Mouse (Mus musculus): Measurements from ENCODE around the gene Gm47969. TPM values are rescaled to one million over a fixed set of nuclear protein-coding genes. Genes with fewer than 3 reads are reported as not detected.

Gene Gm47969
- polyA plus RNA-seq, 1 experiment from 2014 or later, result not detected

DNA sequence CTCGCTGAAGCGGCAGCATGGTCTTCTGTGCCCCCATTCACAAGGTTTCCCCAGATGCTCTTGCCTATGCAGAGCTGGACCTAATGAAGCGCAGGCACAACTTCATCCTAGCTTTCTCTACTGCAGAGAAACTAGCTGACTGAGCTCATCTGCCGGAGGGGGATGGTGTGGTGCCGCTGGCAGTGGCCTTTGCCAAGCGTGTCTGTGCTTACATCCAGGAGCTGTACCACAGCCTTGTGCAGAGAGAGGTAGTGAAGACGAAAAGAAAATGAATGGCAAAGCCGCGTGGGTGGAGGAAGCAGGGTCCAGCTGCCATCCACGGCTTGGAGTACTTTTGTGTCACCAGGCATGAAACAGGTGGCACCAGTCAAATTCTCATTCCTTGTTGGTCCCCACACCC is 22.5 kb downstream of the Gm47969 start:
- no peak overlapping the region for H3K9ac ChIP-seq (ENCODE audit: low read depth, low read length)
- no peak for ATAC-seq
- H3K9me3 ChIP-seq (ENCODE audit: control insufficient read depth), result no peaks in the 10 kb centered on the region
- no peaks in the 10 kb centered on the region for H3K36me3 ChIP-seq (ENCODE audit: control insufficient read depth, insufficient read depth)
- no peak overlapping the region for H3K4me3 ChIP-seq (ENCODE audit: low read depth, low read length)
- WGBS, result 90% methylated on average over 10 of the region's 10 CpGs
- no peaks in the 10 kb centered on the region for H3K4me1 ChIP-seq (replicated peaks; ENCODE audit: control insufficient read depth, insufficient read depth, low read length)
- no peak overlapping the region for H3K27ac ChIP-seq (ENCODE audit: low read depth, low read length)
- TF ChIP-seq CTCF (IDR thresholded peaks at IDR 0.05; ENCODE audit: low read depth), result no peak
- H3K4me2 ChIP-seq (replicated peaks; ENCODE audit: low read depth), result no peak overlapping the region
- H3K27me3 ChIP-seq (replicated peaks; ENCODE audit: control insufficient read depth, insufficient read depth, low read length), result no peaks in the 10 kb centered on the region

DNA sequence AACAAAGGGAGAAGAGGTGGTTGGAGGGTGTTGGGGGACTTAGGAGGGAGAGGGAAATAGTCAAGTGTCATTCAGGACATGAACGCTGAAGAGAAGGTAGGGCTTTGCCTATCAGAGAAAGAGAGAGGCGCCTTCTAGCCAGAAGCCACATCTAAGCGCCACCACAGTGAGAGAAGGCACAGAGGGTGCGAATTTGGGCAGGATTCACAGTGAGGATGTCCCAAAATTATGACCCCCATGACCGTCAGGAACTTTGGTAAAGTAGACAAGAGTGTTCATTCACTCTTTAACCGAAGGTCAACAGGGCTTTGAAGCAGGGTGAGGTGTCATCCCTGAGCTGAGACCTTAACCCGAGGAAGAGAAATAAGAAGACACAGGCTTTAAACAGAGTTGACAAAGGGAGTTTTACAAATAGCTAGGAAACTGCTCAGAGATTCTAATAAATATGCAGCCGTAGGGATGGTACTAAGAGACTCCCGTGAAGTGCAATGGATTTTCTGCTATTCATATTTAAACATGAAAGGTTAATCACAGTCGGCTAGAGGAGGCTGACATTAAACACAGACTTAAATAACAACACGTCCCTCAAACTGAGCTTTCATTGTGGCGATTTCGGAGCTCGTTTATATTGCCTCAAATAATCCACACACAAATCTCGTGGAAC is 30.9 kb downstream of the Gm47969 start:
- H3K4me1 ChIP-seq (replicated peaks; ENCODE audit: control insufficient read depth, insufficient read depth, low read length), result no peaks in the 10 kb centered on the region
- no peak for TF ChIP-seq CTCF (IDR thresholded peaks at IDR 0.05; ENCODE audit: low read depth)
- no peaks in the 10 kb centered on the region for H3K36me3 ChIP-seq (ENCODE audit: control insufficient read depth, insufficient read depth)
- H3K27me3 ChIP-seq (replicated peaks; ENCODE audit: control insufficient read depth, insufficient read depth, low read length), result no peaks in the 10 kb centered on the region
- no peak overlapping the region for H3K27ac ChIP-seq (ENCODE audit: low read depth, low read length)
- no peak overlapping the region for H3K4me3 ChIP-seq (ENCODE audit: low read depth, low read length)
- ATAC-seq, result no peak
- no peaks in the 10 kb centered on the region for H3K9me3 ChIP-seq (ENCODE audit: control insufficient read depth)
- peak overlapping the region; percentile 39 for H3K4me2 ChIP-seq (replicated peaks; ENCODE audit: low read depth)
- 46% methylated on average over 15 of the region's 15 CpGs for WGBS
- H3K9ac ChIP-seq (ENCODE audit: low read depth, low read length), result no peak overlapping the region

DNA sequence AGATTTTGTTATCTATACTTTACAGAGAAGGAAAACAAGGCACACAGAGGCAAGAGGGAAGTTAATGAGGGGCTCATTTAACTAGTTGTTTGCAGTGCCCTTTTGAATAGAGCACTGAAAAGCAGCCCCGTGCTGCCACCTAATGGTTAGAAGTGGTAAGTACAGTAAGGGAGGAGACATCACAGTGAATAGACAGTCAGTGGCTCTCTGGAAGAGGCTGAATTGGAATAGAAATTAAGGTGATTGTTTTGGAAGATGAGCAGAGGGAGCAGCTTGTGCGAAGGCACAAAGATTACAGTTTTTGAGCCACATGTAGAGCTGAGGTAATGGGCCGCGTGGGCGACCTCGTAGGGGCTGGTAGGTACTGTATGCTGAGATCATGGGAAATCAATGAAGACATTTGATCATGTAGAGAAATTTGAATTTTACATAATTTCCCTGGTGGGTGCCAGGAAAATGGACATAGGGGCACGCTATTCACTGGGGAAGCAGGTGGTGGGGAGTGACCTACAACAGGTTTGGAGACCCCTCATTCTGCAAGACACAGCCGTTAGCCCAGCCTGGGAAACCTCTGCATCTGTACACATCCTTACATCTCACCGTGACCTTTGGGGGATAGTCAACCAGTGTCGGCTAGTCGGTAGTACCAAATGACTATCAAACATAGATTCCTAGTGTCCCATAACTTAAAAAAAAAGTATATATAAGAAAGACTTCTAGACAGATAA is 31.6 kb downstream of the Gm47969 start:
- TF ChIP-seq CTCF (IDR thresholded peaks at IDR 0.05; ENCODE audit: low read depth), result peak; percentile 92
- Histone ChIP-seq H3K4me1 (replicated peaks; ENCODE audit: control insufficient read depth, insufficient read depth, low read length) (no peaks in the 10 kb centered on the region), H3K4me2 (replicated peaks; ENCODE audit: low read depth) (peak overlapping the region; percentile 39), H3K27me3 (replicated peaks; ENCODE audit: control insufficient read depth, insufficient read depth, low read length) (no peaks in the 10 kb centered on the region), H3K36me3 (ENCODE audit: control insufficient read depth, insufficient read depth) (no peaks in the 10 kb centered on the region), H3K4me3 (ENCODE audit: low read depth, low read length) (no peak overlapping the region), H3K9ac (ENCODE audit: low read depth, low read length) (no peak overlapping the region), H3K9me3 (ENCODE audit: control insufficient read depth) (no peaks in the 10 kb centered on the region), H3K27ac (ENCODE audit: low read depth, low read length) (no peak overlapping the region)
- ATAC-seq, result peak; percentile 49
- 52% methylated on average over 11 of the region's 11 CpGs for WGBS

DNA sequence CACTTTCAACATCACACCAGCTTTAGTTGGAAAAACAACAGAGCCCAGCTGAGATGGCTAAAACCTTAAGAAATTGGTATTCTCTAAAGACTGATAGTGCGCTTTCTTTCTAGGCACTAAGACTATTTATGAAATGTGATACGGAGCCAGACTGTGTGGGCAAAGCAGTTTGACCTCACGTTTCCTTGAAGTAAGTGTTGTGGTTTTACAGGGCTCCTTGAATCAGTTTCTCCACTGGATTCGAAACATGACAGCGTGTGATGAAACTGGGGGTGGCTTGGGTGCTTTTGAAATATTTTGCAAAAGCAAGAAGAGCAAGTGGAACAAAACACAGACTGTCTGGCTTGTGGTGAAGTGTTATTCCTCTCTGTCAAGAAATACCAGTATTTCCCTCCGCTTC is 32.3 kb downstream of the Gm47969 start:
- 84% methylated on average over 6 of the region's 6 CpGs for WGBS
- Histone ChIP-seq H3K9me3 (ENCODE audit: control insufficient read depth) (no peaks in the 10 kb centered on the region), H3K4me3 (ENCODE audit: low read depth, low read length) (no peak overlapping the region), H3K4me1 (replicated peaks; ENCODE audit: control insufficient read depth, insufficient read depth, low read length) (no peaks in the 10 kb centered on the region), H3K9ac (ENCODE audit: low read depth, low read length) (no peak overlapping the region), H3K27me3 (replicated peaks; ENCODE audit: control insufficient read depth, insufficient read depth, low read length) (no peaks in the 10 kb centered on the region), H3K36me3 (ENCODE audit: control insufficient read depth, insufficient read depth) (no peaks in the 10 kb centered on the region), H3K4me2 (replicated peaks; ENCODE audit: low read depth) (no peak overlapping the region), H3K27ac (ENCODE audit: low read depth, low read length) (no peak overlapping the region)
- TF ChIP-seq CTCF (IDR thresholded peaks at IDR 0.05; ENCODE audit: low read depth), result no peak
- ATAC-seq, result no peak

DNA sequence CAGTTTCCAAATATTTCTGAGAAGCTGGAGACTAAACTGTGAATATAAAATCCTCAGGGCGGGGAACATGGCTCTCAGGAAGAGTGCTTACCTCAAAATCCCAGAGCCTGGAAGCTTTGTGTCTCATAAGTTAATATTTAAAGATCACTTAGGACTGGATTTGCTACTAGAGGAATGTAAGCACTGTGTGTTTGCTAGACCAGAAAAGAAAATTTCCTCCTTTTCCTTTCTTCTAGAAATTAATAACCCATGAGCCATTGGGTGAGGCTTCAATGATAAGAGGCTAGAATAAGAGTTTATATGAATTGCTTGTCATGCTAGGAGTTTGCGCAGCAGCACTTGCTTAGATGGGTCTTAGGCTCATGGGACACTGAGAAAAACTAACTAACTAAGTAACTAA is 40.1 kb downstream of the Gm47969 start:
- Histone ChIP-seq H3K9ac (ENCODE audit: low read depth, low read length) (no peak overlapping the region), H3K4me3 (ENCODE audit: low read depth, low read length) (no peak overlapping the region), H3K4me1 (replicated peaks; ENCODE audit: control insufficient read depth, insufficient read depth, low read length) (no peaks in the 10 kb centered on the region), H3K27me3 (replicated peaks; ENCODE audit: control insufficient read depth, insufficient read depth, low read length) (no peaks in the 10 kb centered on the region), H3K27ac (ENCODE audit: low read depth, low read length) (no peak overlapping the region), H3K9me3 (ENCODE audit: control insufficient read depth) (no peaks in the 10 kb centered on the region), H3K36me3 (ENCODE audit: control insufficient read depth, insufficient read depth) (no peaks in the 10 kb centered on the region), H3K4me2 (replicated peaks; ENCODE audit: low read depth) (no peak overlapping the region)
- 40% methylated on average over 2 of the region's 2 CpGs for WGBS
- no peak for ATAC-seq
- no peak for TF ChIP-seq CTCF (IDR thresholded peaks at IDR 0.05; ENCODE audit: low read depth)

DNA sequence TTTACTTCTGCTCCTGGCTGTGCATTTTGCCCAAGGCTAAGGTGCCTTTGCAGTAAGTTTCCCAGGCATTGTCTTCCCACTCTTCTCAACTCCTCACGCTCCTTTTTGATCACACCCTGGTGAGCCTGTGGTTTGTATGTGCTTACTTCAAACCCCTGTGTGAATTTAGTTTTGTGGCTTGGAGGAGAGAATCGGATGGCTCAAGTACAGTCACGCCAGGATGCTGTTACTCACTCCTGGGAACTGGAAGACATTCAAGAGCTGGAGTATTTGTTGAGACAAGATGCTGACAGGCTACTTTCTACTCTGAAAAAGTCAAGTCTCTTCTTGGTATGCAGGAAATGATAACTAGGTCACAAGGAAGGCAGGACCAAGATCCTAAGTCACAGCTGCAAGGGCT is 46.5 kb downstream of the Gm47969 start:
- Histone ChIP-seq H3K36me3 (ENCODE audit: control insufficient read depth, insufficient read depth) (no peaks in the 10 kb centered on the region), H3K9ac (ENCODE audit: low read depth, low read length) (no peak overlapping the region), H3K4me3 (ENCODE audit: low read depth, low read length) (no peak overlapping the region), H3K4me1 (replicated peaks; ENCODE audit: control insufficient read depth, insufficient read depth, low read length) (0 out of 2 replicates have a peak, but pooled peaks cover under 1% of the 10 kb centered on the region), H3K9me3 (ENCODE audit: control insufficient read depth) (no peaks in the 10 kb centered on the region), H3K4me2 (replicated peaks; ENCODE audit: low read depth) (no peak overlapping the region), H3K27me3 (replicated peaks; ENCODE audit: control insufficient read depth, insufficient read depth, low read length) (no peaks in the 10 kb centered on the region), H3K27ac (ENCODE audit: low read depth, low read length) (no peak overlapping the region)
- TF ChIP-seq CTCF (IDR thresholded peaks at IDR 0.05; ENCODE audit: low read depth), result no peak
- WGBS, result 69% methylated on average over 3 of the region's 3 CpGs
- ATAC-seq, result no peak

Other genes starting within 250 kb of the Gm47969 start
- 35.8 and 36.7 TPM in 2 replicates for gene Agfg1, start 205.4 kb upstream of the Gm47969 start, polyA plus RNA-seq (2015; fragmentation: Nextera tagmentation; extraction: Ambion mirVana)
- gene A030005L19Rik, start 131.6 kb upstream of the Gm47969 start, polyA plus RNA-seq (2015; fragmentation: Nextera tagmentation; extraction: Ambion mirVana), result 0.31 TPM in 1 of 2 replicates, not detected in the other
- gene A030014E15Rik, start 120.0 kb upstream of the Gm47969 start, polyA plus RNA-seq (2015; fragmentation: Nextera tagmentation; extraction: Ambion mirVana), result not detected in 2 replicates
- not detected in 2 replicates for gene Gm6217, start 113.5 kb upstream of the Gm47969 start, polyA plus RNA-seq (2015; fragmentation: Nextera tagmentation; extraction: Ambion mirVana)
- not detected in 2 replicates for gene A030003K21Rik, start 101.5 kb upstream of the Gm47969 start, polyA plus RNA-seq (2015; fragmentation: Nextera tagmentation; extraction: Ambion mirVana)
- not detected in 2 replicates for gene Gm7544, start 88.9 kb upstream of the Gm47969 start, polyA plus RNA-seq (2015; fragmentation: Nextera tagmentation; extraction: Ambion mirVana)
- gene Gm47955, start 84.6 kb upstream of the Gm47969 start, polyA plus RNA-seq (2015; fragmentation: Nextera tagmentation; extraction: Ambion mirVana), result not detected in 2 replicates
- gene Gm47959, start 44.4 kb upstream of the Gm47969 start, polyA plus RNA-seq (2015; fragmentation: Nextera tagmentation; extraction: Ambion mirVana), result not detected in 2 replicates
- 5.8 and 6.8 TPM in 2 replicates for gene Slc19a3, start 6.5 kb upstream of the Gm47969 start, polyA plus RNA-seq (2015; fragmentation: Nextera tagmentation; extraction: Ambion mirVana)
- not detected in 2 replicates for gene Krtap28-10, start 2.5 kb upstream of the Gm47969 start, polyA plus RNA-seq (2015; fragmentation: Nextera tagmentation; extraction: Ambion mirVana)
- gene A030005K14Rik, start 14.4 kb downstream of the Gm47969 start, polyA plus RNA-seq (2015; fragmentation: Nextera tagmentation; extraction: Ambion mirVana), result not detected in 2 replicates
- 0.12 TPM in 1 of 2 replicates, not detected in the other for gene Krtap28-13, start 16.0 kb downstream of the Gm47969 start, polyA plus RNA-seq (2015; fragmentation: Nextera tagmentation; extraction: Ambion mirVana)
- 13.2 and 28.1 TPM in 2 replicates for gene Ccl20, start 71.8 kb downstream of the Gm47969 start, polyA plus RNA-seq (2015; fragmentation: Nextera tagmentation; extraction: Ambion mirVana)
- not detected in 2 replicates for gene Daw1, start 114.8 kb downstream of the Gm47969 start, polyA plus RNA-seq (2015; fragmentation: Nextera tagmentation; extraction: Ambion mirVana)